In genomic region chr10:46255575-46255974, GRCm38 (mm10) we compare ENCODE assay signal across 30 mouse cellular contexts.
"Had no signal": no experiment of that assay in that cellular context is flagged by ENCODE, and none has a peak within 500 bp of the region (broad histone marks: within the 10 kb centered on the region; RNA-seq: fewer than 3 reads in every experiment).

No protein-coding gene starts in this region.

- H3K27me3 ChIP-seq: limb, embryonic 12.5 days; limb, embryonic 13.5 days; limb, embryonic 15.5 days; liver, embryonic 12.5 days; liver, embryonic 13.5 days; liver, embryonic 15.5 days; lung, embryonic 15.5 days; megakaryocyte, embryonic 14.5 days; midbrain, embryonic 13.5 days; midbrain, embryonic 15.5 days; neural tube, embryonic 12.5 days; neural tube, embryonic 13.5 days had no signal

- DNase-seq: left cerebral cortex, postnatal 4 days; liver; liver, embryonic 13.5 days; liver, postnatal 0 days; lung, adult 18-20 months; lung, adult 2 months; lung, embryonic 14.5 days; lung, postnatal 10 days; lung, postnatal 14 days; lung, postnatal 36 days; lung, postnatal 4 days; midbrain, embryonic 14.5 days had no signal

- ATAC-seq: liver, embryonic 12.5 days; liver, postnatal 0 days; lung, postnatal 0 days; midbrain, embryonic 15.5 days had no signal

- H3K4me3 ChIP-seq: left cerebral cortex, adult 2 months; limb, embryonic 10.5 days; limb, embryonic 12.5 days; limb, embryonic 13.5 days; limb, embryonic 15.5 days; liver, embryonic 12.5 days; liver, embryonic 13.5 days; liver, embryonic 15.5 days; lung, embryonic 15.5 days; megakaryocyte, embryonic 14.5 days; midbrain, embryonic 13.5 days; midbrain, embryonic 15.5 days; myocyte; neural tube, embryonic 12.5 days; neural tube, embryonic 13.5 days had no signal

- H3K4me1 ChIP-seq: limb, embryonic 10.5 days; limb, embryonic 12.5 days; limb, embryonic 13.5 days; limb, embryonic 15.5 days; liver, embryonic 12.5 days; liver, embryonic 13.5 days; liver, embryonic 15.5 days; lung, embryonic 15.5 days; megakaryocyte, embryonic 14.5 days; midbrain, embryonic 15.5 days; neural tube, embryonic 12.5 days; neural tube, embryonic 13.5 days had no signal

- H3K9me3 ChIP-seq: limb, embryonic 10.5 days; limb, embryonic 12.5 days; limb, embryonic 13.5 days; limb, embryonic 15.5 days; liver, embryonic 12.5 days; liver, embryonic 13.5 days; liver, embryonic 15.5 days; lung, embryonic 15.5 days; megakaryocyte, embryonic 14.5 days; midbrain, embryonic 13.5 days; midbrain, embryonic 15.5 days; neural tube, embryonic 12.5 days; neural tube, embryonic 13.5 days had no signal

- H3K9ac ChIP-seq: limb, embryonic 12.5 days; limb, embryonic 13.5 days; limb, embryonic 15.5 days; liver, embryonic 12.5 days; liver, embryonic 13.5 days; liver, embryonic 14.5 days; liver, embryonic 15.5 days; liver, postnatal 0 days; lung, embryonic 14.5 days; lung, embryonic 15.5 days; midbrain, embryonic 13.5 days; midbrain, embryonic 15.5 days; neural tube, embryonic 12.5 days; neural tube, embryonic 13.5 days had no signal

- H3K4me2 ChIP-seq: limb, embryonic 12.5 days; limb, embryonic 13.5 days; limb, embryonic 15.5 days; liver, embryonic 11.5 days; liver, embryonic 12.5 days; liver, embryonic 13.5 days; liver, embryonic 15.5 days; lung, embryonic 14.5 days; lung, embryonic 15.5 days; midbrain, embryonic 13.5 days; midbrain, embryonic 15.5 days; neural tube, embryonic 12.5 days; neural tube, embryonic 13.5 days had no signal

- H3K36me3 ChIP-seq: limb, embryonic 10.5 days; limb, embryonic 12.5 days; limb, embryonic 13.5 days; limb, embryonic 15.5 days; liver, embryonic 12.5 days; liver, embryonic 13.5 days; liver, embryonic 15.5 days; lung, embryonic 15.5 days; midbrain, embryonic 13.5 days; midbrain, embryonic 15.5 days; neural tube, embryonic 12.5 days; neural tube, embryonic 13.5 days had no signal

- H3K27ac ChIP-seq: left cerebral cortex, adult 2 months; limb, embryonic 10.5 days; limb, embryonic 12.5 days; limb, embryonic 13.5 days; limb, embryonic 15.5 days; liver, embryonic 12.5 days; liver, embryonic 13.5 days; liver, embryonic 14.5 days; liver, embryonic 15.5 days; lung, embryonic 15.5 days; macrophage; midbrain, embryonic 13.5 days; midbrain, embryonic 15.5 days; neural tube, embryonic 12.5 days; neural tube, embryonic 13.5 days had no signal
